Mouse (Mus musculus) G1E (cell line): Measurements from ENCODE around the gene Cntn4. TPM values are rescaled to one million over a fixed set of nuclear protein-coding genes. Genes with fewer than 3 reads are reported as not detected.

Experiments
- ATAC-seq: 2 replicates; pipeline ENCODE4 v1.8.0; 2016; ENCODE audit warnings: mild to moderate bottlenecking; ENCODE audit not compliant: insufficient number of reproducible peaks, poor library complexity, low FRiP score, severe bottlenecking; ENCODE audit errors: extremely low read depth
- DNase-seq: peaks from one replicate; pipeline ENCODE4 v3.0.0; 2012; ENCODE audit warnings: low spot score
- H3K27me3 ChIP-seq: 2 replicates; pipeline ENCODE4 v1.6.1; 2012; ENCODE audit warnings: mild to moderate bottlenecking, low read length, inconsistent platforms; ENCODE audit not compliant: insufficient read depth
- H3K36me3 ChIP-seq: replicated peaks from 2 replicates; pipeline ENCODE3; 2012; ENCODE audit warnings: mild to moderate bottlenecking, inconsistent platforms
- H3K4me1 ChIP-seq: 2 replicates; pipeline ENCODE4 v1.6.1; 2012; ENCODE audit warnings: low read depth, low read length, inconsistent platforms, mixed read lengths; ENCODE audit not compliant: insufficient read depth
- H3K4me3 ChIP-seq: 2 replicates; pipeline ENCODE4 v1.5.1; 2012; ENCODE audit warnings: low read depth, mild to moderate bottlenecking, inconsistent platforms, low read length, moderate library complexity, mixed read lengths
- H3K9me3 ChIP-seq: replicated peaks from 2 replicates; pipeline ENCODE4 v1.6.1; 2012; ENCODE audit warnings: inconsistent platforms
- CTCF ChIP-seq: IDR thresholded peaks from 2 replicates; pipeline ENCODE4 v1.5.1; 2012; ENCODE audit warnings: low read depth, low read length, inconsistent platforms, mixed read lengths
- GATA1 ChIP-seq: IDR thresholded peaks from 2 replicates; pipeline ENCODE4 v1.6.1; 2012; ENCODE audit warnings: borderline replicate concordance, low read length, inconsistent platforms, mixed read lengths
- GATA2 ChIP-seq: IDR thresholded peaks from 2 replicates; pipeline ENCODE4 v1.6.1; 2012; ENCODE audit warnings: low read depth, low read length, inconsistent platforms, borderline replicate concordance
- POLR2AphosphoS5 ChIP-seq: IDR thresholded peaks from 2 replicates; pipeline ENCODE4 v1.6.1; 2012; ENCODE audit warnings: low read depth, low read length, inconsistent platforms; ENCODE audit not compliant: insufficient replicate concordance
- TAL1 ChIP-seq: conservative IDR thresholded peaks from 2 replicates; pipeline ENCODE4 v1.6.1; 2012; ENCODE audit warnings: low read depth, low read length, inconsistent platforms, mixed read lengths
- polyA plus RNA-seq: library from polyadenylated mRNA; stranded (reverse); fragments of >175 nt; gene quantifications from 2 replicates; pipeline ENCODE4 v1.2.3, GENCODE M21; 2012
- total RNA-seq, 2 experiments: library from RNA; stranded (forward) in 1 of 2; stranded (reverse) in 1 of 2; fragments of 200-1000 nt in 1 of 2; fragments of >200 nt in 1 of 2; fragmentation: Nextera tagmentation in 1 of 2; gene quantifications; 2 replicates each; pipeline ENCODE4 v1.2.3; 2014 to 2017

The Cntn4 gene
- total RNA-seq (2014; fragmentation: Nextera tagmentation) (not detected in 2 replicates), total RNA-seq (2017) (0.38 TPM in 1 of 2 replicates, not detected in the other), polyA plus RNA-seq (not detected in 2 replicates)

GRCm38 (mm10) chr6:105677149-105678031, at the start of gene Cntn4:
Gene Cntn4, plus strand, starts transcription at chr6:105677660.
- Histone ChIP-seq H3K9me3 (peaks cover 21% of the 10 kb centered on the region), H3K4me3 (no peak within 1 kb of the TSS), H3K4me1 (no peaks in the 10 kb centered on the region), H3K27me3 (no peaks in the 10 kb centered on the region), H3K36me3 (no peaks in the 10 kb centered on the region)
- DNase-seq = no peak
- TF ChIP-seq GATA1 = no peak
- no peak for TF ChIP-seq POLR2AphosphoS5
- no peak for TF ChIP-seq TAL1
- no peak for TF ChIP-seq CTCF
- no peak for TF ChIP-seq GATA2
- no peak for ATAC-seq

DNA sequence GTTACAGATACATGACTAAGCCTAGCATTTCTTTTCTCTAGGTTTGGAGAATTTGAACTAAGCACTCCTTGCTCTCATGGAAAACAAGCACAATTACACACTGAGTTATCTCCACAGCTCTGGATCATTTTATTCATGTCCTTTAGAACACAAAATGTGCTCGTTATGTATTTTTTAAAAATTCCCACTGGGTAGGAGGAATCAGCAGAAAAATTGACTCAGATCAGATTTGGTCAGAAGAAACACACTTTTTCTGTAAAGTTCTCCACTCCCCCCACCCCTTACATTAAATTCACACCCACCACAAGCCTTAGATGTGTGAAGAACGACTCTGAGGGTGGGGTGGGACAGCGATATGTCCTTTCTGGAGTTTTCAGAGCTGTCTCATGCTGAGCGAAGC, 3.2 kb upstream of the Cntn4 start:
- H3K4me3 ChIP-seq = no peak overlapping the region
- no peak for DNase-seq
- H3K9me3 ChIP-seq = peaks cover 21% of the 10 kb centered on the region
- no peaks in the 10 kb centered on the region for H3K36me3 ChIP-seq
- TF ChIP-seq GATA1 (no peak), GATA2 (no peak), CTCF (no peak), TAL1 (no peak), POLR2AphosphoS5 (no peak)
- no peaks in the 10 kb centered on the region for H3K4me1 ChIP-seq
- no peaks in the 10 kb centered on the region for H3K27me3 ChIP-seq
- no peak for ATAC-seq

DNA sequence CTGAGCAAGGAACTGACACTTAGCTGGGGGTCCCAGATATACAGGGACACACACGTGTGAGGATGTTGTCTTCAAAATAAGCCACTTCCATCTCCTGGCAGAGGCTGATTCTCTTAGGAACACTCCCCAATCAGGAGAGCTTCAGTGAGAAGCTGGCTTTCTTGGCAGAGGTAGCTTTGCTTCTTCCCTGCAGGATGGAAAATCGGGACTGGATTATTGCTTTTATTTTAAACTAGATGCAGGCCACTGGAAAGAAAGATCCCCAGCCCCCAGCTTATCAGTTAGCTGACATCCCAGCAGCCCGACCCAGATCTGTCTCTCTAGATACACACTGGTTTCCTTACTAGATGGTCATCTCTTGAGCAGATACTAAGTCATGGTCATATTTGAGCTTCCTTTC, 2.4 kb upstream of the Cntn4 start:
- no peak for TF ChIP-seq GATA1
- no peak for TF ChIP-seq CTCF
- no peak for TF ChIP-seq POLR2AphosphoS5
- TF ChIP-seq GATA2 = no peak
- TF ChIP-seq TAL1 = no peak
- no peak for ATAC-seq
- peaks cover 21% of the 10 kb centered on the region for H3K9me3 ChIP-seq
- H3K4me3 ChIP-seq = no peak overlapping the region
- H3K4me1 ChIP-seq = no peaks in the 10 kb centered on the region
- no peaks in the 10 kb centered on the region for H3K36me3 ChIP-seq
- no peaks in the 10 kb centered on the region for H3K27me3 ChIP-seq
- DNase-seq = no peak

GRCm38 (mm10) chr6:105676637-105677036, 823 bp upstream of the Cntn4 start:
- H3K4me1 ChIP-seq = no peaks in the 10 kb centered on the region
- no peak for ATAC-seq
- no peak overlapping the region for H3K4me3 ChIP-seq
- no peaks in the 10 kb centered on the region for H3K27me3 ChIP-seq
- peaks cover 21% of the 10 kb centered on the region for H3K9me3 ChIP-seq
- no peaks in the 10 kb centered on the region for H3K36me3 ChIP-seq
- TF ChIP-seq TAL1 (no peak), POLR2AphosphoS5 (no peak), GATA1 (no peak), CTCF (no peak), GATA2 (no peak)
- no peak for DNase-seq

DNA sequence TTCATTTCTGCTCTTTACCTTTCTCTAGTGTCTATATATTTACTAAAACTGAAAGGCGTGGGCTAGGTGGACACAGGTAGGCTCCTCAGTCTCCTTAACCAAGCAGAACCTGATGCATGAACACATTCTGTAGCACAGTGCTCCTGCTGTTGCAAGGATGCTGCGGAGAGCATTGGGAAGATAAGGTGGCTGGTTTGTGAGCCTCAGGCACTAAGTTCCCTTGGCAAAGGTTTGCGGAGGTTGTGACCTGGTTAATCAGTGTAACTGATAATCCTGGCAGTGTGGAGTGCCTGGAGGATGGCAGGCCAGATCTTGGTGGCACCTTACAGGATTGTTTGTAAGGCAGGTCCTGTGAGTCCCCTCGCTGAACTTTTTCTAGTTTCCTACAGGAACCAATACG, 1.3 kb downstream of the Cntn4 start:
- no peak for DNase-seq
- Histone ChIP-seq H3K27me3 (no peaks in the 10 kb centered on the region), H3K4me3 (no peak overlapping the region), H3K36me3 (no peaks in the 10 kb centered on the region), H3K9me3 (peaks cover 21% of the 10 kb centered on the region), H3K4me1 (no peaks in the 10 kb centered on the region)
- no peak for ATAC-seq
- TF ChIP-seq GATA1 = no peak
- TF ChIP-seq GATA2 = no peak
- TF ChIP-seq TAL1 = no peak
- no peak for TF ChIP-seq POLR2AphosphoS5
- no peak for TF ChIP-seq CTCF

- Histone ChIP-seq H3K36me3 (no peaks in the 10 kb centered on the region), H3K9me3 (peaks cover 21% of the 10 kb centered on the region)
- TF ChIP-seq GATA2 (no peak), GATA1 (no peak), CTCF (no peak), TAL1 (no peak), POLR2AphosphoS5 (no peak)
Observed at GRCm38 (mm10) chr6:105681496-105681895, 4.0 kb downstream of the Cntn4 start.

More at GRCm38 (mm10) chr6:105681496-105681895, 4.0 kb downstream of the Cntn4 start:
- no peaks in the 10 kb centered on the region for H3K4me1 ChIP-seq
- H3K27me3 ChIP-seq = no peaks in the 10 kb centered on the region
- H3K4me3 ChIP-seq = no peak overlapping the region
- ATAC-seq (no peak), DNase-seq (no peak)
